Mouse (Mus musculus): Measurements from ENCODE around the gene Abcb5. TPM values are rescaled to one million over a fixed set of nuclear protein-coding genes. Genes with fewer than 3 reads are reported as not detected.

Abcb5 gene
- total and polyA plus RNA-seq, 2 experiments from 2014 or later: not detected

DNA sequence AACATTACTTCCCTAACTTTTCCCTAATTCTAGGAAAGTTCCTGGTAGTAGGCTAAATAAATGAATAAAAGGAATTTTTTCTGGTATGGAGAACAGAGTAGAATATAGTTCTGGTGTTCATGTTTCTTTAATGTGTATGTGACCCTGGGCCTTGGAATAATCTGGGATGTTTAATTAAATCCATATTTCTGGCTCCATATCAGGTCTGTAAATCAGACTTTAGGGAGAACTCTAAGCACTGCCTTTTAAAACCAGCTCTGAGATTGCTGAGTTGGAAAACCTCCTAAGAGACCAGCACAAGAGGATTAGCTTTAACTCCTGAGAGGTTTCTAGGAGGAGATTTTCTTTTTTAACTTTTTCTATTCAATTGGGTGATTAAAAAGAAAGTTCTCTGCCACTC is 83.4 kb downstream of the Abcb5 start:
- Histone ChIP-seq H3K4me3 (ENCODE audit: low read depth, low read length) (no peak overlapping the region), H3K9me3 (ENCODE audit: low read length) (no peaks in the 10 kb centered on the region), H3K27me3 (ENCODE audit: insufficient read depth, low read length) (no peaks in the 10 kb centered on the region), H3K4me2 (ENCODE audit: low read depth, low read length, poor library complexity, severe bottlenecking) (no peak overlapping the region), H3K9ac (replicated peaks; ENCODE audit: low read length, poor library complexity, severe bottlenecking) (no peak overlapping the region), H3K27ac (ENCODE audit: low read depth, low read length) (no peak overlapping the region), H3K4me1 (ENCODE audit: insufficient read depth, low read length) (no peaks in the 10 kb centered on the region), H3K36me3 (ENCODE audit: insufficient read depth, low read length) (no peaks in the 10 kb centered on the region)
- TF ChIP-seq CTCF (IDR thresholded peaks at IDR 0.05): no peak
- no peak for ATAC-seq (ENCODE audit: low FRiP score)
- no peak for DNase-seq (ENCODE audit: low spot score)

DNA sequence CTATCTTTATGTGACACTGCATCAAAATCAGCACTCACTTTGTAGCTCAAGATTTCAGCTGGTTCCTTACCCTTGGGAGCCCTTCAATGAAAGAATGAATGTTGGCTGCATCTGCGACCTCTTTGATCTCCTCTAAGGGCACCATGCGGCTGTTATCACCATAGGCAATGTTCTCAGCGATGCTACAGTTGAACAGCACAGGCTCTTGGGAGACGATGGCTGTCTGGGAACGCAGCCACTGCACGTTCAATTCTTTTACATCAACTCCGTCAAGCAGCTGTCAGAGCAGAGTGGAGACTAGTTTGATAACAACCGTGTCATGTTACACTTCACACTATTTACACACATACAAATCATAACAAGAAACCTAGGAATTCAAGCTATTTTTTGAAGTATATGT is 93.5 kb downstream of the Abcb5 start:
- no peak overlapping the region for H3K4me3 ChIP-seq (ENCODE audit: low read depth, low read length)
- no peaks in the 10 kb centered on the region for H3K27me3 ChIP-seq (ENCODE audit: insufficient read depth, low read length)
- no peak overlapping the region for H3K27ac ChIP-seq (ENCODE audit: low read depth, low read length)
- H3K9ac ChIP-seq (replicated peaks; ENCODE audit: low read length, poor library complexity, severe bottlenecking): no peak overlapping the region
- H3K4me2 ChIP-seq (ENCODE audit: low read depth, low read length, poor library complexity, severe bottlenecking): no peak overlapping the region
- no peaks in the 10 kb centered on the region for H3K4me1 ChIP-seq (ENCODE audit: insufficient read depth, low read length)
- WGBS: 65% methylated on average over 8 of the region's 8 CpGs
- DNase-seq (ENCODE audit: low spot score): no peak
- H3K36me3 ChIP-seq (ENCODE audit: insufficient read depth, low read length): no peaks in the 10 kb centered on the region
- no peak for TF ChIP-seq CTCF (IDR thresholded peaks at IDR 0.05)
- ATAC-seq (ENCODE audit: low FRiP score): no peak
- no peaks in the 10 kb centered on the region for H3K9me3 ChIP-seq (ENCODE audit: low read length)

DNA sequence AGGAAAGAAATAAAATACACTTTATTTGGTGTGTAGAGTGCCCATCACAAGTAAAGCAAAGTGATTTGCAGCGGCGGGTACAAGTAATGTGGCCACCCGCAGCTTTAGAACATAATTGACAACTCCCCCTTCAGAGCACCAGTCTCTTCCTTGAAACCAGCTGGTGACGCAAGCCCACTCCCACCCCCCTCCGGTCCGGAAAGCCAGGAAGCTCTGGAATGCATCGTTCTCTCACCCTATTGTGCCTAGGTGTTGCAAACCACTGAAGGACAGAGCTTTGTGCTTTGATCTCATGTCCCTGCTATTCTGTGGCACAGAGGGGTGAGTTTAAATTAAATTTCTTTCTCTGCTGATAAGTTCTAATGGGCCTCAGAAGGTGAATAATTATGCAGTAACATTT is 110.1 kb downstream of the Abcb5 start:
- TF ChIP-seq CTCF (IDR thresholded peaks at IDR 0.05): no peak
- no peaks in the 10 kb centered on the region for H3K36me3 ChIP-seq (ENCODE audit: insufficient read depth, low read length)
- peaks cover 48% of the 10 kb centered on the region for H3K27me3 ChIP-seq (ENCODE audit: insufficient read depth, low read length)
- H3K4me2 ChIP-seq (ENCODE audit: low read depth, low read length, poor library complexity, severe bottlenecking): no peak overlapping the region
- 1% methylated on average over 7 of the region's 7 CpGs for WGBS
- no peaks in the 10 kb centered on the region for H3K9me3 ChIP-seq (ENCODE audit: low read length)
- DNase-seq (ENCODE audit: low spot score): no peak
- no peak for ATAC-seq (ENCODE audit: low FRiP score)
- no peak overlapping the region for H3K27ac ChIP-seq (ENCODE audit: low read depth, low read length)
- no peak overlapping the region for H3K9ac ChIP-seq (replicated peaks; ENCODE audit: low read length, poor library complexity, severe bottlenecking)
- H3K4me3 ChIP-seq (ENCODE audit: low read depth, low read length): no peak overlapping the region
- H3K4me1 ChIP-seq (ENCODE audit: insufficient read depth, low read length): no peaks in the 10 kb centered on the region

DNA sequence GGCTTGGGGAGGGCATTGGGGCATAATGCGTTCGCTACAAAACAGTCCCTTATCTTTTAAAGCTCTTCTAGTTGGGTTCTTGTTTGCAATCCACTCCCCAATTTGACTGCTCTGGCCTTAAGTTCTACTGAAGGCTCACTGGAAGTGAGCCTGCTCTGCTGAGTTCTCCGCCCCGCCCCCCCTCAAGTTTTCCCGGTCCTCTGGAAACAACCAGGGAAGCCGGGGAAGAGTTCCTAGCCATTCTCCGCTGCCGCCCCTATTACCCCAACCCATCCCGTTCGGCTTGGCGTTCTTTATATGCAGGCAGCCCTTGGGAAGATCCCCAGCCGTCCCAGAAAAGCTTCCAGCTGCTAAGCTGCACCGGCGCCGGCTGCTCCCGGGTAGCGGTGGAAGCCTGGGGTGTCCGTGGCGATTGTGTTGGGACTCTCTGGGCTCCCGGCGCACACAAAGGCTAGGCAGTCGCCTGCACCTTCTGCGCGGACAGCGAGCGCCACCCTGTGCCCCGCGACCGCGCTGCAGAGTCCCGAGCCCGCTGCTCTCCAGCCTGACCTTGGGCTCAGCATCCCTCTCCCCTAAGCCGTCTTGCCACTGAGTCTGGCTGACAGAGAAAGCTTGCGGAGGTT is 111.3 kb downstream of the Abcb5 start:
- H3K4me2 ChIP-seq (ENCODE audit: low read depth, low read length, poor library complexity, severe bottlenecking): peak overlapping the region; percentile 57
- peak; percentile 95 for ATAC-seq (ENCODE audit: low FRiP score)
- peak overlapping the region; percentile 37 for H3K4me3 ChIP-seq (ENCODE audit: low read depth, low read length)
- 1% methylated on average over 34 of the region's 34 CpGs for WGBS
- H3K9me3 ChIP-seq (ENCODE audit: low read length): no peaks in the 10 kb centered on the region
- H3K9ac ChIP-seq (replicated peaks; ENCODE audit: low read length, poor library complexity, severe bottlenecking): no peak overlapping the region
- peak; percentile 84 for TF ChIP-seq CTCF (IDR thresholded peaks at IDR 0.05)
- H3K27me3 ChIP-seq (ENCODE audit: insufficient read depth, low read length): peaks cover 52% of the 10 kb centered on the region
- no peaks in the 10 kb centered on the region for H3K4me1 ChIP-seq (ENCODE audit: insufficient read depth, low read length)
- H3K27ac ChIP-seq (ENCODE audit: low read depth, low read length): no peak overlapping the region
- H3K36me3 ChIP-seq (ENCODE audit: insufficient read depth, low read length): no peaks in the 10 kb centered on the region
- peak; percentile 77 for DNase-seq (ENCODE audit: low spot score)

DNA sequence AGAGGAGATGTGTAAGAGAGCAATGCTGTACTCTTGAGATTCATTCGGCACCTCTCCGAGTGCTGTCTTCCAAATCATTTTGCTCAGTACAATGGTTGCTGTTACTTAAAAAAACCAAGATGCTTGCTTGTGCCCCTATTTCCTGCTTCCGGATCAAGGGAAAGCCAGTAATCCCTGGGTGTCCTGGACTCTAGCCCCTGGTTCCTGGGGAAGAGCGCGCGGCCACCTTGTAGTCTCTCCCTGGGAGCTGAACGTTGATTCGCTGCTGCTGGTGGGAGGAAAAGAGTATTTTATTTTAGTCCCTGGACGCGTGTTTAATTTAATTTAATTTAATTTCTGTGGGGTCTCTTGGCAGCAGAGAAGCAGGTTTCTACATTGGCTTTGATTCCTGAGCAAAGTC is 111.8 kb downstream of the Abcb5 start:
- H3K4me1 ChIP-seq (ENCODE audit: insufficient read depth, low read length): no peaks in the 10 kb centered on the region
- H3K36me3 ChIP-seq (ENCODE audit: insufficient read depth, low read length): no peaks in the 10 kb centered on the region
- ATAC-seq (ENCODE audit: low FRiP score) (no peak), DNase-seq (ENCODE audit: low spot score) (no peak)
- peak overlapping the region; percentile 57 for H3K4me2 ChIP-seq (ENCODE audit: low read depth, low read length, poor library complexity, severe bottlenecking)
- peaks cover 52% of the 10 kb centered on the region for H3K27me3 ChIP-seq (ENCODE audit: insufficient read depth, low read length)
- no peaks in the 10 kb centered on the region for H3K9me3 ChIP-seq (ENCODE audit: low read length)
- H3K27ac ChIP-seq (ENCODE audit: low read depth, low read length): no peak overlapping the region
- under 1% methylated on average over 10 of the region's 10 CpGs for WGBS
- H3K4me3 ChIP-seq (ENCODE audit: low read depth, low read length): peak overlapping the region; percentile 37; the same call in 1 of the 2 replicates
- TF ChIP-seq CTCF (IDR thresholded peaks at IDR 0.05): no peak
- H3K9ac ChIP-seq (replicated peaks; ENCODE audit: low read length, poor library complexity, severe bottlenecking): no peak overlapping the region

DNA sequence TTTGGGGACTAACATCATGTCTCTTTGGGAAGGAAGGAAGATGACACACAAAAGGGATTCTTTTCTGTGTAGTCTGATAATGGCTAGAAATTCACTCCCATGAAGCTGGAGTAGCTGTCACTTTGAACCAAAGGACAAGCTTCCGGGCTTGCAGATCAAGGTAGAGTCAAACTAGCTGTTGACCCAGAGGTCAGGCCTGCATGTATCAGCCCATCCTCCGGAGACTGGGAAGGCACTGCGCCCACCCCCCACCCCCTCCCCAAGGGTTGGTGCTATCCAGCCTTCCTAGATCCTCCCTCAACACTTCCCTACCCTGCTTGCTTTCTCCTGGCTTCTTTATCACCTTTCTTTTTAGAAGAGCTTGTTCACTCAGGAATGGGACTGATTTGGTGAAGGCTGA is 112.9 kb downstream of the Abcb5 start:
- Histone ChIP-seq H3K27me3 (ENCODE audit: insufficient read depth, low read length) (peaks cover 63% of the 10 kb centered on the region), H3K9ac (replicated peaks; ENCODE audit: low read length, poor library complexity, severe bottlenecking) (no peak overlapping the region), H3K4me3 (ENCODE audit: low read depth, low read length) (no peak overlapping the region), H3K4me2 (ENCODE audit: low read depth, low read length, poor library complexity, severe bottlenecking) (no peak overlapping the region), H3K36me3 (ENCODE audit: insufficient read depth, low read length) (no peaks in the 10 kb centered on the region), H3K4me1 (ENCODE audit: insufficient read depth, low read length) (no peaks in the 10 kb centered on the region), H3K27ac (ENCODE audit: low read depth, low read length) (no peak overlapping the region), H3K9me3 (ENCODE audit: low read length) (no peaks in the 10 kb centered on the region)
- no peak for TF ChIP-seq CTCF (IDR thresholded peaks at IDR 0.05)
- no peak for DNase-seq (ENCODE audit: low spot score)
- 4% methylated on average over 3 of the region's 3 CpGs for WGBS
- ATAC-seq (ENCODE audit: low FRiP score): no peak

Measured in midbrain, postnatal 0 days (tissue).